Mouse (Mus musculus) layer of hippocampus, adult 2 months (tissue): ENCODE measurements around the gene Atg10. TPM values are rescaled to one million over a fixed set of nuclear protein-coding genes. Genes with fewer than 3 reads are reported as not detected.

Experiments
- DNase-seq, 2 experiments: peaks; one replicate each; pipeline ENCODE4 v3.0.0; 2022; ENCODE audit warnings: low spot score in 2 of 2
- H3K27ac ChIP-seq: fragments of 200-600 bp; 2 replicates; pipeline ENCODE4 v1.8.1; 2022
- H3K4me3 ChIP-seq: fragments of 200-600 bp; 2 replicates; pipeline ENCODE4 v1.8.1; 2022; ENCODE audit warnings: mild to moderate bottlenecking
- CTCF ChIP-seq: fragments of 200-600 bp; conservative IDR thresholded peaks from 2 replicates; pipeline ENCODE4 v1.8.1; 2022; ENCODE audit warnings: antibody characterized with exemption, mild to moderate bottlenecking, moderate library complexity
- total RNA-seq, 2 experiments: library from RNA; stranded (reverse); gene quantifications; 2 replicates each; pipeline ENCODE4 v1.2.3; 2021

The Atg10 gene
- total RNA-seq, 2 experiments from 2014 or later, result 15.3 to 17.2 TPM

GRCm38 (mm10) chr13:91091731-91092190 is 132.0 kb downstream of the Atg10 start:
- H3K27ac ChIP-seq, result no peak overlapping the region
- no peak for DNase-seq
- no peak overlapping the region for H3K4me3 ChIP-seq
- TF ChIP-seq CTCF, result no peak

GRCm38 (mm10) chr13:91090861-91091730 is 132.7 kb downstream of the Atg10 start:
- DNase-seq, result no peak
- Histone ChIP-seq H3K4me3 (no peak overlapping the region), H3K27ac (no peak overlapping the region)
- no peak for TF ChIP-seq CTCF

GRCm38 (mm10) chr13:91086361-91086900 is 137.3 kb downstream of the Atg10 start:
- Histone ChIP-seq H3K27ac (no peak overlapping the region), H3K4me3 (no peak overlapping the region)
- no peak for DNase-seq
- TF ChIP-seq CTCF, result no peak

DNA sequence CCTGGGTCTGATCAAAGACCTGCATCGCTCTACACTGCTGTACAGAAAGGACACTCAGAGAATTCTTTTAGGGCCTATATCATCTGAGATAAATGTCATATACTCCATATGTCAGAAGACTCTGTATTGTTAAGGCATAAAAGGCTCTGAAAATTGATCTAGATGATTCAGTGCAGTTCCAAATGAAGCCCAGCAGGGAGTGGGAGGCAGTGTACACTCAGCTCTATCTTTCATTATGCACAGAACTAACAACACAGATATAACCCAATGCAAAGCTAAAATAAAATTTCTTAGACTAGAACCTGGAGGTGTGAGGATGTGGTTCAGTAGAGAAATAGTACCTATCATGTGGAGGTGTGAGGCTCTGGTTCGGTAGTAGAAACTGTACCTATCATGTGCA is 151.4 kb downstream of the Atg10 start:
- H3K4me3 ChIP-seq, result no peak overlapping the region
- DNase-seq, result peak in 1 of 2 experiments; percentile 62
- TF ChIP-seq CTCF, result peak; percentile 61

DNA sequence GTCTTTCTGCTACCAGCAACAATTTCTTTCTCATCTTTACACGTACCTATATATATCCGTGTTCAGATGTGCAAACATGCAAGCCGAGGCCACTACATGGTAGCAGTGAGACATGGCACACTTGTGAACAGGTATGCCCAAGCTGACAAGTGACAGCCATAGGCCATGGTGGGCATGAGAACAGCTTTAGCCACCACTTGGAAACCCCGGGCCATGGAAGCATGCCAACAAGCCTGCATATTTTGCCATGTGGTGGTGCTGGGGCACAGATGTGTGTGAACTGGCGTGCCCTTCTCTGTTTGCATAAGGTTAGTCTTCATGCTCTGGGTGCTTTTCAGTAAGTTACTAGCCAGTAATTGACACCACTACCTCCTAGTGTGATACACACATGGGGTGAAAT is 162.9 kb downstream of the Atg10 start:
- no peak for DNase-seq
- no peak overlapping the region for H3K27ac ChIP-seq
- TF ChIP-seq CTCF, result no peak
- H3K4me3 ChIP-seq, result no peak overlapping the region

More for the DNA sequence above, 151.4 kb downstream of the Atg10 start:
- H3K27ac ChIP-seq, result 0 out of 2 replicates have a peak overlapping the region, but pooled peaks have one; percentile 23

DNA sequence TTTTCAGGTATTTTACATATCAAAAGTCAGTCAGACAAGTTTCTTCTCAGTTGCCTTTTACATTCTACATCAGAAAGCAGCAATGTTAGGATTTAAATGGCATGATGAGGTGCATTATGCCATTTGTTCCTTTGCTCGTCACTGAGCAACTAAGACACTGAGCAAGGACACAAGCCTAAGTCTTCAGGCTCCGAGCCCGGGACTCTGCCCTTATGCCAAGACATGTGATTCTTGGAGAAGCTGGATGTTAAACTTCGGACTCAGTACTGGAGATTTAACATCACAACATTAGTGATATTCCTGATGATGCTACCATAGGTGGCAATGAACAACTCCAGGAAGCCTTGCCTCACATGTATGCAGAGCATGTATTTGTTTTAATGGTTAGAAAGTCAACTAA is 175.6 kb downstream of the Atg10 start:
- DNase-seq, result no peak
- H3K4me3 ChIP-seq, result no peak overlapping the region
- no peak overlapping the region for H3K27ac ChIP-seq
- no peak for TF ChIP-seq CTCF

DNA sequence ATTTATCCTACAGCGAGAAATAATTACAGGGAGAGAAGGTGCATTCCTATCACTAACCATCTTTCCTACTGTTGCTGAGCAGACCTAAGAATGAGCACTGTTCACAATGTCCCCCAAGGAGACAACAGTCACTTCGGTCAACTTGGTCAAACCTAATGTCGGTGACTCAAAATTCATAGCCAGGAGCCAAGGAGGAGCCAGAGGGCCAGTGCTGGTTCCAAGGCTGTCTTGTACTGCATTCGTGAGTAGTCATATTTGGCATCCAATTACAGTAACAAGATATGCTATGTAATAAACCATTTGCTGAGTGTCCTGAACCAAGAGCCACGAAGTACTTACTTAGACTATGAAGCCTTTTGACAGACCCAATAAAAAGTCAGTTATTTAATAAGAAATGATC is 176.9 kb downstream of the Atg10 start:
- Histone ChIP-seq H3K27ac (no peak overlapping the region), H3K4me3 (no peak overlapping the region)
- no peak for DNase-seq
- TF ChIP-seq CTCF, result no peak

- H3K4me3 ChIP-seq, result no peak overlapping the region
These were observed 182.5 kb downstream of the Atg10 start for GRCm38 (mm10) chr13:91041236-91041635.

GRCm38 (mm10) chr13:91040421-91040820 is 183.3 kb downstream of the Atg10 start:
- H3K4me3 ChIP-seq, result no peak overlapping the region
- H3K27ac ChIP-seq, result no peak overlapping the region
- no peak for TF ChIP-seq CTCF
- DNase-seq, result no peak

More at GRCm38 (mm10) chr13:91041236-91041635, 182.5 kb downstream of the Atg10 start:
- TF ChIP-seq CTCF, result no peak
- H3K27ac ChIP-seq, result no peak overlapping the region
- DNase-seq, result no peak

GRCm38 (mm10) chr13:91039201-91039807 is 184.5 kb downstream of the Atg10 start:
- peak; percentile 77 for TF ChIP-seq CTCF
- DNase-seq, result peak; percentile 56 to 73
- peak overlapping the region; percentile 84 for H3K27ac ChIP-seq
- peak overlapping the region; percentile 48 for H3K4me3 ChIP-seq

DNA sequence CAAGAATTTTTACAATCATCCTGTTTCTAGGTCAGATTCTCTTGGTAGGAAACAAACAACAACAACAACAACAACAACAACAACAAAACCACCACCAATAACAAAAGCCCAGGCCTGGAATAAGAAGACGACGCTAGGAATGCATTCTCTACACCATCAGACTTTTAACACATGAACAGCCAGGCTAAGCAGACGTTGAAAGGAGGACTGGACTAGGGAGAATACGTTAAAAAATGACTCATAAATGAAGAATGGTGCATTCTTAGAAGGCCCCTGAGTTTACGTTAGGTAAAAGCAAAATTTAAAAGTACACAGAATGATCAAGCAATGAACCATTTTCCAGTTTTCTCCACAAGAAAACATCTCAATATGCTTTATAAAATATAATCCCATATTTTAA is 185.1 kb downstream of the Atg10 start:
- TF ChIP-seq CTCF, result no peak

GRCm38 (mm10) chr13:91038034-91038433 is 185.7 kb downstream of the Atg10 start:
- TF ChIP-seq CTCF, result no peak
- Histone ChIP-seq H3K27ac (no peak overlapping the region), H3K4me3 (no peak overlapping the region)
- no peak for DNase-seq

More for the DNA sequence above, 185.1 kb downstream of the Atg10 start:
- H3K27ac ChIP-seq, result peak overlapping the region; percentile 84; the same call in 1 of the 2 replicates
- no peak overlapping the region for H3K4me3 ChIP-seq
- DNase-seq, result no peak

- Histone ChIP-seq H3K4me3 (no peak overlapping the region), H3K27ac (no peak overlapping the region)
- DNase-seq, result no peak
- no peak for TF ChIP-seq CTCF
These were observed 186.4 kb downstream of the Atg10 start for GRCm38 (mm10) chr13:91037405-91037804.
